Mouse (Mus musculus) heart, postnatal 0 days (tissue): ENCODE measurements at regions not wholly inside any gene's neighbourhood (a gene's known extent, or its start where the extent isn't known, plus 50 kb on each side); places are given as distances from the start of the nearest gene placed in this dataset.

Experiments used
- ATAC-seq: fragments of 200-750 bp; cut with Nextera tagmentation; 2 replicates; pipeline ENCODE4 v1.8.0; 2017; ENCODE audit warnings: low read depth, moderate number of reproducible peaks, moderate library complexity; ENCODE audit not compliant: insufficient read depth
- DNase-seq: peaks from one replicate; pipeline ENCODE4 v3.0.0-alpha.2; 2016; ENCODE audit warnings: low spot score
- H3K27ac ChIP-seq: fragments of 300-500 bp; sonication (generic); 2 replicates; pipeline ENCODE4 v1.5.1; 2014; ENCODE audit warnings: low read depth, mild to moderate bottlenecking
- H3K27me3 ChIP-seq: fragments of 300-500 bp; sonication (generic); 2 replicates; pipeline ENCODE4 v1.6.1; 2014; ENCODE audit warnings: low read length, mixed read lengths; ENCODE audit not compliant: control insufficient read depth, insufficient read depth
- H3K36me3 ChIP-seq: fragments of 300-500 bp; sonication (generic); replicated peaks from 2 replicates; pipeline ENCODE4 v1.6.1; 2014; ENCODE audit warnings: low read length, mixed read lengths; ENCODE audit not compliant: control insufficient read depth, insufficient read depth
- H3K4me1 ChIP-seq: fragments of 300-500 bp; sonication (generic); 2 replicates; pipeline ENCODE4 v1.6.1; 2014; ENCODE audit warnings: antibody characterized with exemption; ENCODE audit not compliant: control insufficient read depth, insufficient read depth
- H3K4me2 ChIP-seq: fragments of 300-500 bp; sonication (generic); 2 replicates; pipeline ENCODE4 v1.6.1; 2014; ENCODE audit warnings: low read depth, mild to moderate bottlenecking, low read length, moderate library complexity
- H3K4me3 ChIP-seq: fragments of 300-500 bp; sonication (generic); 2 replicates; pipeline ENCODE4 v1.5.1; 2014; ENCODE audit warnings: low read depth, low read length
- H3K9ac ChIP-seq: fragments of 300-500 bp; sonication (generic); replicated peaks from 2 replicates; pipeline ENCODE4 v1.6.1; 2014; ENCODE audit warnings: low read depth, low read length, mixed read lengths
- H3K9me3 ChIP-seq: fragments of 300-500 bp; sonication (generic); replicated peaks from 2 replicates; pipeline ENCODE4 v1.6.1; 2016; ENCODE audit warnings: low read length; ENCODE audit not compliant: control insufficient read depth
- CTCF ChIP-seq: IDR thresholded peaks from 2 replicates; pipeline ENCODE4 v1.5.1; 2016; ENCODE audit warnings: antibody characterized with exemption, control low read depth, low read depth
- EP300 ChIP-seq: IDR thresholded peaks from 2 replicates; pipeline ENCODE4 v1.6.1; 2016; ENCODE audit warnings: antibody characterized with exemption, low read depth
- WGBS: fragments of 180-500 bp; shearing (Covaris S2); extraction: QIAGEN DNeasy Blood & Tissue Kit; methylation state at CpG from one replicate; pipeline ENCODE4 v1.1.7; 2014; 5-methylcytosine and 5-hydroxymethylcytosine counted together

GRCm38 (mm10) chr3:50902933-50903332 lies 321.3 kb upstream of the Noct start:
- Histone ChIP-seq H3K36me3 (no peaks in the 10 kb centered on the region), H3K9ac (no peak overlapping the region), H3K4me3 (no peak overlapping the region), H3K27ac (no peak overlapping the region), H3K27me3 (no peaks in the 10 kb centered on the region), H3K9me3 (no peaks in the 10 kb centered on the region), H3K4me2 (peak overlapping the region; percentile 10; the same call in 1 of the 2 replicates), H3K4me1 (0 out of 2 replicates have a peak, but pooled peaks cover 4% of the 10 kb centered on the region)
- TF ChIP-seq CTCF (no peak), EP300 (no peak)
- ATAC-seq: no peak
- no peak for DNase-seq
- 23% methylated on average over 7 of the region's 7 CpGs for WGBS

GRCm38 (mm10) chr3:50904716-50905116 lies 319.5 kb upstream of the Noct start:
- 0 out of 2 replicates have a peak, but pooled peaks cover 4% of the 10 kb centered on the region for H3K4me1 ChIP-seq
- H3K9me3 ChIP-seq: no peaks in the 10 kb centered on the region
- no peaks in the 10 kb centered on the region for H3K36me3 ChIP-seq
- 46% methylated on average over 7 of the region's 7 CpGs for WGBS
- no peaks in the 10 kb centered on the region for H3K27me3 ChIP-seq
- no peak overlapping the region for H3K27ac ChIP-seq
- DNase-seq (no peak), ATAC-seq (no peak)
- no peak overlapping the region for H3K9ac ChIP-seq
- no peak overlapping the region for H3K4me2 ChIP-seq
- no peak overlapping the region for H3K4me3 ChIP-seq
- no peak for TF ChIP-seq EP300
- TF ChIP-seq CTCF: no peak

- Histone ChIP-seq H3K4me2 (peak overlapping the region; percentile 71), H3K4me3 (peak overlapping the region; percentile 46), H3K27ac (no peak overlapping the region), H3K9ac (peak overlapping the region; percentile 34; the same call in 1 of the 2 replicates), H3K36me3 (no peaks in the 10 kb centered on the region), H3K9me3 (no peaks in the 10 kb centered on the region), H3K4me1 (0 out of 2 replicates have a peak, but pooled peaks cover 4% of the 10 kb centered on the region), H3K27me3 (no peaks in the 10 kb centered on the region)
- DNase-seq (no peak), ATAC-seq (0 out of 2 replicates have a peak, but pooled peaks have one; percentile 11)
- 24% methylated on average over 16 of the region's 16 CpGs for WGBS
- TF ChIP-seq EP300 (no peak), CTCF (no peak)
Observed at GRCm38 (mm10) chr3:50905274-50905992, 318.8 kb upstream of the Noct start.

GRCm38 (mm10) chr3:50905993-50906831 lies 318.0 kb upstream of the Noct start:
- peak overlapping the region; percentile 51 for H3K9ac ChIP-seq

GRCm38 (mm10) chr3:50912980-50913518 lies 311.2 kb upstream of the Noct start:
- 76% methylated on average over 5 of the region's 5 CpGs for WGBS
- no peak overlapping the region for H3K9ac ChIP-seq
- no peak for ATAC-seq
- H3K4me2 ChIP-seq: no peak overlapping the region
- TF ChIP-seq EP300: no peak
- DNase-seq: no peak
- no peaks in the 10 kb centered on the region for H3K27me3 ChIP-seq
- H3K9me3 ChIP-seq: no peaks in the 10 kb centered on the region
- H3K36me3 ChIP-seq: no peaks in the 10 kb centered on the region
- no peak overlapping the region for H3K27ac ChIP-seq
- no peak overlapping the region for H3K4me3 ChIP-seq
- no peaks in the 10 kb centered on the region for H3K4me1 ChIP-seq

More at GRCm38 (mm10) chr3:50905993-50906831, 318.0 kb upstream of the Noct start:
- peak overlapping the region; percentile 46 for H3K4me3 ChIP-seq
- no peaks in the 10 kb centered on the region for H3K9me3 ChIP-seq
- peak; percentile 77 for ATAC-seq
- peak; percentile 82 for DNase-seq
- H3K36me3 ChIP-seq: no peaks in the 10 kb centered on the region
- TF ChIP-seq CTCF: peak; percentile 90
- TF ChIP-seq EP300: no peak
- no peaks in the 10 kb centered on the region for H3K27me3 ChIP-seq
- 9% methylated on average over 32 of the region's 32 CpGs for WGBS
- peak overlapping the region; percentile 71 for H3K4me2 ChIP-seq
- H3K27ac ChIP-seq: no peak overlapping the region
- 0 out of 2 replicates have a peak, but pooled peaks cover 4% of the 10 kb centered on the region for H3K4me1 ChIP-seq
